Mouse (Mus musculus) activated CD4-positive, CD25-positive, alpha-beta regulatory T cell, adult 4 months (primary cell): ENCODE results near the gene Mthfsl. TPM values are rescaled to one million over a fixed set of nuclear protein-coding genes. Genes with fewer than 3 reads are reported as not detected.
"Not testable (repeated sequence)": the region's sequence is repeated elsewhere in the genome, so short reads cannot be mapped to it uniquely, and the experiment has no call there.

Source experiments
- ATAC-seq: one replicate; pipeline ENCODE4 v1.8.0; 2017
- polyA plus RNA-seq, 2 experiments: library from polyadenylated mRNA; unstranded; fragments of 100-300 nt; shearing (Covaris generic); gene quantifications; one replicate each; pipeline ENCODE4 v1.2.1; 2017

The Mthfsl gene
- polyA plus RNA-seq = 100 to 1,000 TPM in 1 of 2 experiments, 10 to 100 TPM in 1; 95.6 to 109 TPM

DNA sequence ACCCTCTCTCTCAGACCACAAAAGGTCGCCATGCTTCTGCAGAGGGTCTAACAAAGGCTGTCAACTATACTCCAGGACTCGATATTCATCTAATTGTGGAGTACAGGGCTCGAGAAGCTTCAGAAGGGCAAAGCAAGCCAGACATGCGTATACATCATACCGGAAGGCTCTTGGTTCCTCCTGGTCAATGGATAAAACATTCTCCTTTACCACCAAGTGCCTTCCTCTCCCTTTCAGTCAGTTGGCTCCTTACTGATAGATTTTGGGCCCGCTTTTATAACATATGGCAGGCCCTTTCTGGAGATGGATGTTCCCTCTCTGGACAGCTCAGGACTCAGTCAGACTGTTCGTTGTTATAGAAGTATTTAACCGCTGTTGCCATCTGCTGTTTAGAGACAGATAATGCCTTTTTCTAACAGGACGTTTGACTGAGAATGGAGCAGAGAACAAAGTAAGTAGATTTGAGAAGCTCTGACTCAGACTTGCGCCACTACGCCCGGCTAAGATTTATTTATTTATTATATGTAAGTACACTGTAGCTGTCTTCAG is at the start of gene Mthfsl:
Mthfsl (minus strand) TSS at position 308 of the 549 bp plus-strand sequence.
- ATAC-seq = peak; percentile 50

DNA sequence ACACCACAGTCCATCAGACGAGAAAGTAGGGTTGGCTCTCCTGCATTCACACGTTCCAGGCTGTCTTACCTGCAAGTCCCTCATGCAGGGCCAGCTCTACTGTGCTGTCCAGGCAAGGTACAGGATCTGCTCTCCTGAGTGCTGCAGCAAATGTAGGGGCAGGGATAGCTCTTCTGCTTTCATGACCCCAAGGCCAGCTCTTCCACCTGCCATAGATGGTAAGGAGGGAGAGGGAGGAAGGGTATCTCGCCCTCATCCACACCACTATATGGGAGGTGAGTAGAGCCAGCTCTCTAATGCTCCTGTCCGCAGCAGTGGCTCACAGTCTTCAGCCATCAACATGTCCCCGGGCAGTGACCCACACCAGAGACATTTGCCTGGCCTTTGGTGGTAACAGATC is 49.4 kb upstream of the Mthfsl start:
- ATAC-seq = not testable (repeated sequence)

GRCm38 (mm10) chr9:88746687-88747086 is 26.6 kb upstream of the Mthfsl start:
- peak; percentile 78 for ATAC-seq

- ATAC-seq = peak; percentile 54
Measured at GRCm38 (mm10) chr9:88746046-88746445, 25.9 kb upstream of the Mthfsl start.

DNA sequence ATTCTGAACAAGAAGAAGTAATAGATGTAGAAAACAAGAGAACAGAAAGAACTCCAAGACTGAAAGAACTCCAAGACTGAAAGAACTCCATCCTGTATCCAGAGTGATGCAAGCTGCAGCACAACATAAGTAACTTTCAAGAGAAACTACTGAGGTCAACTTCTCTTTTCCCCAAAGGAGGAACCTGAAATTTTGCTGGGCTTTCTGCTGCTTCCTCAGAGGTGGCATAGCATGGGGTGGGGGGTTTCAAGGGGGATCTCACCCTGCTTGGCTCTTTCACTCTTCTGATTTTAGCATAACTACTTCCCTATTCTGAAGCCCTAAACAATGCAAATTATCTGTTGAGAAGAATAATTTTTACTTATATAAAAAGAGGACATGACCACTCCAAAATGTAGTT is 15.2 kb upstream of the Mthfsl start:
- not testable (repeated sequence) for ATAC-seq

- ATAC-seq = not testable (repeated sequence)
Measured at GRCm38 (mm10) chr9:88733182-88733581, 13.1 kb upstream of the Mthfsl start.

GRCm38 (mm10) chr9:88732334-88732733 is 12.2 kb upstream of the Mthfsl start:
- ATAC-seq = peak; percentile 6

GRCm38 (mm10) chr9:88731728-88732127 is 11.6 kb upstream of the Mthfsl start, which contains the start of gene Bcl2a1d:
Gene Bcl2a1d, minus strand, starts transcription at chr9:88731914.
- ATAC-seq = peak; percentile 83

- peak; percentile 6 for ATAC-seq
Measured at GRCm38 (mm10) chr9:88728311-88728710, 8.2 kb upstream of the Mthfsl start.

DNA sequence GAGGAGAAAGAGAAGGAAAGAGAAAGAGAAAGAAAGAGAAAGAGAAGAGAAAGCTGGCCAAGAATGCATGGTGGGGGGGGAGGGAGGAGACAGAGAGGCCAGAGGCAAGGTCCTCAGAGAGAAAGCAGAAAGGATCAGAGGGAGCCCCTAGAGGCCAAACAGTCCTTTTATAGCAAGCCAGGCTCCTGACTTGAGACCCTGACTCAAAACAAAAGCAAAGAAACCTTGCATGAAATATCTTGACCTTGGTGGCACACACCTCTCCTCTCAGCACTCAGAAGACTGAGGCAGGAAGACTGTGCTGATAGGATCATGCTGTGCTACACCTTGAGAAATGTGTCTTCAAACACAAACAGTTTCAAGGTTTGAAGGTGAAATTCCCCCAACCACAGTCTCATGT is 1.5 kb upstream of the Mthfsl start:
- peak; percentile 4 for ATAC-seq

GRCm38 (mm10) chr9:88719073-88719921 is 799 bp downstream of the Mthfsl start:
- peak; percentile 78 for ATAC-seq

GRCm38 (mm10) chr9:88718593-88718992 is 1.5 kb downstream of the Mthfsl start:
- not testable (repeated sequence) for ATAC-seq

DNA sequence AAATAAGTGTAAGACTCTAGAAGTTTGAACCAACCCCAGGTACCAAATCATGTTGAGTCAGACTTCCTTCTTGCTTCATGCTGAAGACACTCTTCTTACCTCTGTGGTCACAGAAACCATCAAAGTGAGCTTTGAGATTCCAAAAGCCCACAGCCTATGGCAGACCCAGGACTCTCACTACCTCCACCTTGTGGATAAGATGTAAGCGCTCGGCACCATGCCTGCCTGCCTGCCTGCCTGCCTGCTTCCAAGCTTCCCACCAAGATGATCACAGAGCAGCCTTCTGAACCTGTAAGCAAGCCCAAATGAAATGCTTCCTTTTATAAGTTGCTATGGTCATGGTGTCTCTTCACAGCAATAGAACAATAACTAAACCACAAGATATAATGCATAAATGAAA is 2.0 kb downstream of the Mthfsl start:
- peak; percentile 57 for ATAC-seq

GRCm38 (mm10) chr9:88714515-88714914 is 5.6 kb downstream of the Mthfsl start:
- ATAC-seq = not testable (repeated sequence)

- not testable (repeated sequence) for ATAC-seq
Measured at GRCm38 (mm10) chr9:88712164-88712749, 7.8 kb downstream of the Mthfsl start.

DNA sequence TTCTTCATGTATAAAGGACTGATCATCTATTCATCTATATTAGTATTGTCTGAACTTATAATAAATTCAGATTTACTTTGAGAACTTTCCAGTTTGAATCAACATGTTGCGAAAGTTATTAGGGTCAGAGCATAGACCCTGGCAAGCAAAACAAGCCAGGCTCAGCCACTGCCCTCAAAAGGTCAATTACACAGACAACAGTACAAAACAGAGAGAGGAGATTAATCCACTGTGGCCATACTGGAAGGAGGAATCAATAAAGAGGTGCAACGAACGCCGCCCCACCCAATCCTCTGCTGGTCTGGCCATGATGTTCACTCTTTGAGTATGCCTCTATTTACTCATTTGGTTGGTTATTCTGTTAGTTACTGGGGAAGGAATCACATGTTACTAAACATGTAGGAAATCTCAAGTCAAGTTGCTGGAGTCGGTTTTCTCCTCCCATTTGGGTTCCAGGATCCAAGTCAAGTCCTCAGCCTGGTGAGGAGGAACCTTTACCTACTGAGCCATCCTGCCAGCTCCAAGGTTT is 9.1 kb downstream of the Mthfsl start:
- not testable (repeated sequence) for ATAC-seq

DNA sequence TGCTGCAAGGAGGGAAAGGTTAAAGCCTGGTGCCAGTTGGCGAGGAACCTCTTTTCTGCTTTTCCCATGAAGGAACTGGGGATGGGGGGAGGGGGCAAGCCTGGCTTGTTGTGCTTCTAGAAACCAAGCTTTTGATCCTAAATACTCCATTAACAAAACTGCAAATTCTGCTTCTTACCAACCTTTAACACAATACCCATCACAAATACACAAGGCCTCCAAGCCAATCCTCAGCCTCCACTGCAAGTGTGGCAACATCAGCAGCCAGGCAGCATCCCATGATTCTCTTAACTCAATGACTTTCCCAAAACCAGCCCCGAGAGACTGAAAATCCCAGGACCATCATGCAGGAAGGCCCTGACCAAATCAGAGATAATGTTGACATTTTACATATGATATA is 9.7 kb downstream of the Mthfsl start:
- not testable (repeated sequence) for ATAC-seq

- peak; percentile 85 for ATAC-seq
Measured at GRCm38 (mm10) chr9:88709794-88710193, 10.3 kb downstream of the Mthfsl start.

GRCm38 (mm10) chr9:88709304-88709703 is 10.8 kb downstream of the Mthfsl start:
- no peak for ATAC-seq

- no peak for ATAC-seq
Measured at GRCm38 (mm10) chr9:88706700-88707099, 13.4 kb downstream of the Mthfsl start.

DNA sequence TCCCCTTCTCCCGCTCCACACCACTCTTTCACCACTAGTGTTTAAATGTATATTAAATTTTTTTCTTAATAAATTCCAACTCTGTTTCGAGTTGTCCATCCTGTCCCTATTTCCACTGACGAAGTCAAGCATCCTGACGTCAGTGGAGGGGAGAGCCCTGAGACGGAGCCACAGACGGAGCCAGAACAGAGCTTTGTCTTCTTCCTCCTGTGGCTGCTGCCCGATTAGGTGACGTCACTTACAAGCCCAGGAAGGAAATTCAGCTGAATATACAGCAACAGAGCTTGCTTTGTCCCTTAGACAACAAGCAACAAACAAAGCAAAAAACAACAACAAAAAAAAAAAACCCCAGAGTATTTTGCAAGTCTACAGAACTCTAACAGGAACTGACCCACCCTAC is 14.9 kb downstream of the Mthfsl start:
- ATAC-seq = not testable (repeated sequence)

GRCm38 (mm10) chr9:88698746-88699145 is 21.4 kb downstream of the Mthfsl start:
- not testable (repeated sequence) for ATAC-seq

DNA sequence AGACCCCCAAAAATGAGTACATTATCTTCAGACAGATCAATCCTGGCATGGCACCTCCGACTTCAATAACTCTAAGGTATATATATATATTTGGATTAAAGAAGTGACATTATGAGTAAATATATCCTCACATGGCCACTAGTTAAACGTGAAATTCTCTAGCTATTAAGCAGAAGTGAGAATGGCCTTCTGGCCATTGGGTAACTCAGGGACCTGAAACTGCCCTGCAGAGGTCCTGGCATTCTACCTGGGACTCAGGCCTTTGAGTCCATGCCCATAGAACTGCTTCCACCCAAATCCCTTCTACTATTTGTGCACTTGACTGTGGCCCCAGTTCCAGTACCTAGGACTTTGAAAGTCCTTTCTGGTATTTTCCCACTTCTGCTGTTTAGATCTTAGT is 28.8 kb downstream of the Mthfsl start:
- not testable (repeated sequence) for ATAC-seq
